Mouse (Mus musculus): ENCODE data around the gene Rab17. TPM values are rescaled to one million over a fixed set of nuclear protein-coding genes. Genes with fewer than 3 reads are reported as not detected.

Gene Rab17
- total and polyA plus RNA-seq, 2 experiments = 14.7 to 20.7 TPM

DNA sequence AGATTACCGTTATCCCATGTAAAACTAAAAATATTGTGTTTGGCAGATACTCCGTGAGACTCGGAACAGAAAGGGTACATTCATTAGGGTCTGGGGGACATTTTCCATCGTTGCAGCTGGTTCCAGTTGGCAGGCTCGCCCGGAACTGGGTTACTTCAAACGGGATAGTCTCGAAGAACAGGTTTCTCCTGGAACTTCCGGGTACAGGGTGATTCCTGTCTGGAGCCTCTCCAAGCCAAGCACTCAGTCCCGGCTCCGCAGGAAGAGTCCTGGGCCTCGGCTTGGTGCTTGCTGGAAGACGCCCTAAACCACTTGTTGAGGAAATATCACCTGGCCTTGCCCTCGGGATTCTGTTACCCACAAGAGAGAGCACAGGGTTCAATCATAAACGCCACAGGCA is 42.2 kb downstream of the Rab17 start:
- Histone ChIP-seq H3K9ac (ENCODE audit: low read depth, low read length) (no peak overlapping the region), H3K4me3 (ENCODE audit: insufficient read depth, low read depth, low read length) (no peak overlapping the region), H3K36me3 (ENCODE audit: control insufficient read depth, insufficient read depth, low read length) (no peaks in the 10 kb centered on the region), H3K27me3 (ENCODE audit: control insufficient read depth, insufficient read depth, low read length) (peaks cover 3% of the 10 kb centered on the region; the same call in 1 of the 2 replicates), H3K79me2 (ENCODE audit: control insufficient read depth, insufficient read depth, low read length) (no peaks in the 10 kb centered on the region), H3K4me1 (ENCODE audit: control insufficient read depth, insufficient read depth, low read length) (no peaks in the 10 kb centered on the region), H3K27ac (replicated peaks; ENCODE audit: insufficient read depth, low read depth, low read length) (no peak overlapping the region)
- TF ChIP-seq POLR2A (IDR thresholded peaks at IDR 0.05; ENCODE audit: extremely low read depth, insufficient read depth, low read length) = no peak
- no peak for TF ChIP-seq CTCF (IDR thresholded peaks at IDR 0.05; ENCODE audit: low read depth, low read length)
- no peak for DNase-seq (ENCODE audit: extremely low read depth, low read depth, low spot score)
- 45% methylated on average over 15 of the region's 15 CpGs for WGBS

DNA sequence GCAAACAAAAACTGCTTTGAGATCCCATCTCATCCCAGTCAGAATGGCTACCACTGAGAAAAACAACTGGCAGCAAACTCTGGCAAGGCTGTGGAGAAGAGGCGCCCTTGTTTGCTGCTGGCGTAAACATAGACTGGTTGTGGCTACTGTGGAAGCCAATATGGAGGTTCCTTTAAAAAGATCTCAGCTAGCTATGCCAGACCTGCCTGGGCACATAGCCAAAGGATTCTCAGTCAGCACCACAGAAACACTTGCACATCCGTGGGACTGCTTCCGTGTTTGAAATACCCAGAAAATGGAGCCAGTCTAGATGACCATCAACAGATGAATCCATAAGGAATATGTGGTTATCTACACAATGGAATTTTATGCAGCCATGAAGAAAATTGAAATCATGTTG is 43.4 kb downstream of the Rab17 start:
- Histone ChIP-seq H3K27me3 (ENCODE audit: control insufficient read depth, insufficient read depth, low read length) (peaks cover 3% of the 10 kb centered on the region; the same call in 1 of the 2 replicates), H3K36me3 (ENCODE audit: control insufficient read depth, insufficient read depth, low read length) (no peaks in the 10 kb centered on the region), H3K4me1 (ENCODE audit: control insufficient read depth, insufficient read depth, low read length) (no peaks in the 10 kb centered on the region), H3K9ac (ENCODE audit: low read depth, low read length) (no peak overlapping the region), H3K27ac (replicated peaks; ENCODE audit: insufficient read depth, low read depth, low read length) (no peak overlapping the region), H3K4me3 (ENCODE audit: insufficient read depth, low read depth, low read length) (no peak overlapping the region), H3K79me2 (ENCODE audit: control insufficient read depth, insufficient read depth, low read length) (no peaks in the 10 kb centered on the region)
- WGBS = 24% methylated on average over 4 of the region's 4 CpGs
- peak; percentile 35 for DNase-seq (ENCODE audit: extremely low read depth, low read depth, low spot score)
- TF ChIP-seq POLR2A (IDR thresholded peaks at IDR 0.05; ENCODE audit: extremely low read depth, insufficient read depth, low read length) (no peak), CTCF (IDR thresholded peaks at IDR 0.05; ENCODE audit: low read depth, low read length) (no peak)

DNA sequence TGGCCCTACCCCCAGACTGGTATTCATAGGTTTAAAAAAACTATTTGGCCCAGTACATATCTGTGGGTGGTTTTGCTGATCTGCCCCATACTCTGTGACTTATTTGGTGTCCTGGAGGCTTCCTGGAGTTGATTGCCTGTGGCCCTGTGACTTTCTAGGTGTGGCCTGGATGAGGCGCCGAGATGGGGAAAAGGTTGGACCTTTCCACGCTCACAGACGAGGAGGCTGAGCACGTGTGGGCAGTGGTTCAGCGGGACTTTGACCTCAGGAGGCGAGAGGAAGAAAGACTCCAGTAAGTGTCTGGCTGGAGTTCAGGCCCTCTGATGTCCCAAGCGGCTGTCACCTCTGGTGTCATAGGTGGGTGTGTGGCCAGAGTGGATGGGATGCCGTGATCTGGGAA is 47.8 kb downstream of the Rab17 start:
- Histone ChIP-seq H3K36me3 (ENCODE audit: control insufficient read depth, insufficient read depth, low read length) (no peaks in the 10 kb centered on the region), H3K27me3 (ENCODE audit: control insufficient read depth, insufficient read depth, low read length) (0 out of 2 replicates have a peak, but pooled peaks cover 2% of the 10 kb centered on the region), H3K79me2 (ENCODE audit: control insufficient read depth, insufficient read depth, low read length) (no peaks in the 10 kb centered on the region), H3K4me1 (ENCODE audit: control insufficient read depth, insufficient read depth, low read length) (no peaks in the 10 kb centered on the region), H3K9ac (ENCODE audit: low read depth, low read length) (no peak overlapping the region), H3K4me3 (ENCODE audit: insufficient read depth, low read depth, low read length) (no peak overlapping the region), H3K27ac (replicated peaks; ENCODE audit: insufficient read depth, low read depth, low read length) (no peak overlapping the region)
- DNase-seq (ENCODE audit: extremely low read depth, low read depth, low spot score) = no peak
- no peak for TF ChIP-seq CTCF (IDR thresholded peaks at IDR 0.05; ENCODE audit: low read depth, low read length)
- WGBS = 68% methylated on average over 9 of the region's 9 CpGs

GRCm38 (mm10) chr1:90917509-90917908 is 52.0 kb downstream of the Rab17 start:
- Histone ChIP-seq H3K79me2 (ENCODE audit: control insufficient read depth, insufficient read depth, low read length) (no peaks in the 10 kb centered on the region), H3K4me1 (ENCODE audit: control insufficient read depth, insufficient read depth, low read length) (0 out of 2 replicates have a peak, but pooled peaks cover 3% of the 10 kb centered on the region), H3K27ac (replicated peaks; ENCODE audit: insufficient read depth, low read depth, low read length) (no peak overlapping the region), H3K9ac (ENCODE audit: low read depth, low read length) (no peak overlapping the region), H3K4me3 (ENCODE audit: insufficient read depth, low read depth, low read length) (no peak overlapping the region), H3K36me3 (ENCODE audit: control insufficient read depth, insufficient read depth, low read length) (no peaks in the 10 kb centered on the region), H3K27me3 (ENCODE audit: control insufficient read depth, insufficient read depth, low read length) (0 out of 2 replicates have a peak, but pooled peaks cover 2% of the 10 kb centered on the region)
- TF ChIP-seq CTCF (IDR thresholded peaks at IDR 0.05; ENCODE audit: low read depth, low read length) (no peak), POLR2A (IDR thresholded peaks at IDR 0.05; ENCODE audit: extremely low read depth, insufficient read depth, low read length) (no peak)
- DNase-seq (ENCODE audit: extremely low read depth, low read depth, low spot score) = no peak
- 37% methylated on average over 6 of the region's 6 CpGs for WGBS

DNA sequence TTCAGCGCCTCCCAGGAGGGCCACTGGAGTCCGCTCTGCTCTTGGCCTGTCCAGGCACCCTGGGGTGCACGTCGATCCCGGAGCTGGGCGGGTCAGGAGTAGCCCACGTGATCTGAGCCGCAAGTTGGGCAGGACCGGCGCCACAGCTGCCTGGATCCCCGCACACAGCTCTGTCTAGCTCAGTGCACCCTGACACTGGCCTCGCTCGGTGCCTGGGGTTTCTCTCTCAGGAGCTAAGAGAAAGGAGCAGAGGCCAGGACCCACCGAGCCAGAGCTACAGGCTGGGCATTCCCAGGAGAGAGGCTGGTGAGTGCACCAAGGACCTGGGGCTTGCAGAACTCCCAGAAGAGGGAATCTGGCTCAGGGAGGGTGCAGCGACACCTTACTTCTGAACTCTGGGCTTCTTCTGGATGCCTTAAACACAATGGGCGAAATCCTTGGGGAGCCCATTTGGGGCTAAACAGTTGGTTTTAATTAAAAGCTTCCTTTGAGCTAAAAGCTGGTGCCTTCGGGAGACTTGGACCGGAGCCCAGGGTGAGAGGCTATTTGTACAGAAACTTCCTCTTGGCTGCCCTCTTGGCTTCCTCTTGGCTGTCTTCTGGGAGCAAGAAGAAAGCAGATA is 54.4 kb downstream of the Rab17 start, which contains the start of gene Mlph:
Mlph (plus strand) TSS at position 138 of the 622 bp plus-strand sequence.
- H3K27me3 ChIP-seq (ENCODE audit: control insufficient read depth, insufficient read depth, low read length) = 0 out of 2 replicates have a peak, but pooled peaks cover 2% of the 10 kb centered on the region
- WGBS = 8% methylated on average over 18 of the region's 18 CpGs
- DNase-seq (ENCODE audit: extremely low read depth, low read depth, low spot score) = peak; percentile 29
- no peaks in the 10 kb centered on the region for H3K79me2 ChIP-seq (ENCODE audit: control insufficient read depth, insufficient read depth, low read length)
- H3K4me3 ChIP-seq (ENCODE audit: insufficient read depth, low read depth, low read length) = peak within 1 kb of the TSS; percentile 63
- H3K4me1 ChIP-seq (ENCODE audit: control insufficient read depth, insufficient read depth, low read length) = 0 out of 2 replicates have a peak, but pooled peaks cover 3% of the 10 kb centered on the region
- TF ChIP-seq POLR2A (IDR thresholded peaks at IDR 0.05; ENCODE audit: extremely low read depth, insufficient read depth, low read length) (0 out of 2 replicates have a peak, but pooled peaks have one; percentile 6), CTCF (IDR thresholded peaks at IDR 0.05; ENCODE audit: low read depth, low read length) (no peak)
- no peaks in the 10 kb centered on the region for H3K36me3 ChIP-seq (ENCODE audit: control insufficient read depth, insufficient read depth, low read length)
- peak within 1 kb of the TSS; percentile 55 for H3K9ac ChIP-seq (ENCODE audit: low read depth, low read length)
- 0 out of 2 replicates have a peak within 1 kb of the TSS, but pooled peaks have one; percentile 27 for H3K27ac ChIP-seq (replicated peaks; ENCODE audit: insufficient read depth, low read depth, low read length)

GRCm38 (mm10) chr1:90913231-90913630 is 56.2 kb downstream of the Rab17 start:
- no peaks in the 10 kb centered on the region for H3K79me2 ChIP-seq (ENCODE audit: control insufficient read depth, insufficient read depth, low read length)
- no peak overlapping the region for H3K9ac ChIP-seq (ENCODE audit: low read depth, low read length)
- H3K4me3 ChIP-seq (ENCODE audit: insufficient read depth, low read depth, low read length) = no peak overlapping the region
- no peaks in the 10 kb centered on the region for H3K36me3 ChIP-seq (ENCODE audit: control insufficient read depth, insufficient read depth, low read length)
- TF ChIP-seq CTCF (IDR thresholded peaks at IDR 0.05; ENCODE audit: low read depth, low read length) = no peak
- no peak for TF ChIP-seq POLR2A (IDR thresholded peaks at IDR 0.05; ENCODE audit: extremely low read depth, insufficient read depth, low read length)
- WGBS = 86% methylated on average over 6 of the region's 6 CpGs
- H3K27ac ChIP-seq (replicated peaks; ENCODE audit: insufficient read depth, low read depth, low read length) = no peak overlapping the region
- no peaks in the 10 kb centered on the region for H3K27me3 ChIP-seq (ENCODE audit: control insufficient read depth, insufficient read depth, low read length)
- DNase-seq (ENCODE audit: extremely low read depth, low read depth, low spot score) = no peak
- H3K4me1 ChIP-seq (ENCODE audit: control insufficient read depth, insufficient read depth, low read length) = 0 out of 2 replicates have a peak, but pooled peaks cover 3% of the 10 kb centered on the region

Data from liver, adult 2 months (tissue).